Mouse (Mus musculus) heart, embryonic 16.5 days (tissue): ENCODE measurements around the gene Mxi1. TPM values are rescaled to one million over a fixed set of nuclear protein-coding genes. Genes with fewer than 3 reads are reported as not detected.

Experiments
- ATAC-seq: fragments of 200-750 bp; cut with Nextera tagmentation; replicated peaks from 2 replicates; pipeline ENCODE4 v1.8.0; 2017; ENCODE audit warnings: moderate number of reproducible peaks; ENCODE audit not compliant: insufficient read depth, low FRiP score; ENCODE audit errors: extremely low read depth
- H3K27ac ChIP-seq: fragments of 300-500 bp; sonication (generic); 2 replicates; pipeline ENCODE4 v1.5.1; 2014; ENCODE audit warnings: mild to moderate bottlenecking, low read length, control low read depth, moderate library complexity
- H3K27me3 ChIP-seq: fragments of 300-500 bp; sonication (generic); 2 replicates; pipeline ENCODE4 v1.6.1; 2014; ENCODE audit warnings: low read length, mixed read lengths; ENCODE audit not compliant: control insufficient read depth, insufficient read depth
- H3K36me3 ChIP-seq: fragments of 300-500 bp; sonication (generic); 2 replicates; pipeline ENCODE4 v1.6.1; 2014; ENCODE audit not compliant: control insufficient read depth, insufficient read depth
- H3K4me1 ChIP-seq: fragments of 300-500 bp; sonication (generic); 2 replicates; pipeline ENCODE4 v1.6.1; 2014; ENCODE audit warnings: low read length, mixed read lengths; ENCODE audit not compliant: control insufficient read depth, insufficient read depth
- H3K4me2 ChIP-seq: fragments of 300-500 bp; sonication (generic); 2 replicates; pipeline ENCODE4 v1.6.1; 2014; ENCODE audit warnings: low read depth, mild to moderate bottlenecking, control low read depth, low read length
- H3K4me3 ChIP-seq: fragments of 300-500 bp; sonication (generic); 2 replicates; pipeline ENCODE4 v1.5.1; 2014; ENCODE audit warnings: mild to moderate bottlenecking, control low read depth, low read length
- H3K9ac ChIP-seq: fragments of 300-500 bp; sonication (generic); 2 replicates; pipeline ENCODE4 v1.6.1; 2014; ENCODE audit warnings: low read length, control low read depth
- H3K9me3 ChIP-seq: fragments of 300-500 bp; sonication (generic); replicated peaks from 2 replicates; pipeline ENCODE4 v1.6.1; 2016; ENCODE audit warnings: low read length; ENCODE audit not compliant: control insufficient read depth
- WGBS: fragments of 180-500 bp; shearing (Covaris S2); extraction: QIAGEN DNeasy Blood & Tissue Kit; methylation state at CpG from one replicate; pipeline ENCODE4 v1.1.7; 2014; 5-methylcytosine and 5-hydroxymethylcytosine counted together
- polyA plus RNA-seq: library from polyadenylated mRNA; unstranded; fragments of >200 nt; fragmentation: Nextera tagmentation; extraction: Ambion mirVana; gene quantifications from 2 replicates; pipeline ENCODE4 v1.2.1, GENCODE M21; 2015

Mxi1 gene
- polyA plus RNA-seq, 1 experiment from 2014 or later: 28.7 TPM

- ATAC-seq: no peak
Observed at GRCm38 (mm10) chr19:53311524-53312335, 1.4 kb downstream of the Mxi1 start.

GRCm38 (mm10) chr19:53312336-53312871, 2.1 kb downstream of the Mxi1 start:
- no peak for ATAC-seq
- peak overlapping the region; percentile 98 for H3K27ac ChIP-seq
- H3K9ac ChIP-seq: peak overlapping the region; percentile 89
- no peaks in the 10 kb centered on the region for H3K9me3 ChIP-seq
- H3K4me3 ChIP-seq: peak overlapping the region; percentile 93
- no peaks in the 10 kb centered on the region for H3K27me3 ChIP-seq
- no peaks in the 10 kb centered on the region for H3K36me3 ChIP-seq
- WGBS: under 1% methylated on average over 26 of the region's 26 CpGs
- peak overlapping the region; percentile 82 for H3K4me2 ChIP-seq
- peaks cover 17% of the 10 kb centered on the region for H3K4me1 ChIP-seq

More at GRCm38 (mm10) chr19:53311524-53312335, 1.4 kb downstream of the Mxi1 start:
- H3K4me3 ChIP-seq: peak overlapping the region; percentile 93
- H3K27ac ChIP-seq: peak overlapping the region; percentile 98
- no peaks in the 10 kb centered on the region for H3K9me3 ChIP-seq
- H3K4me1 ChIP-seq: peaks cover 17% of the 10 kb centered on the region
- peak overlapping the region; percentile 89 for H3K9ac ChIP-seq
- peak overlapping the region; percentile 82 for H3K4me2 ChIP-seq
- H3K36me3 ChIP-seq: no peaks in the 10 kb centered on the region
- WGBS: under 1% methylated on average over 37 of the region's 37 CpGs
- no peaks in the 10 kb centered on the region for H3K27me3 ChIP-seq

- peak overlapping the region; percentile 93 for H3K4me3 ChIP-seq
- WGBS: under 1% methylated on average over 63 of the region's 63 CpGs
- peak; percentile 19 for ATAC-seq
Observed at GRCm38 (mm10) chr19:53312951-53313683, 2.8 kb downstream of the Mxi1 start.

GRCm38 (mm10) chr19:53313684-53314443, 3.5 kb downstream of the Mxi1 start:
- Histone ChIP-seq H3K36me3 (no peaks in the 10 kb centered on the region), H3K27me3 (no peaks in the 10 kb centered on the region), H3K9ac (peak overlapping the region; percentile 89), H3K4me2 (peak overlapping the region; percentile 82), H3K9me3 (no peaks in the 10 kb centered on the region), H3K4me3 (peak overlapping the region; percentile 93), H3K4me1 (peaks cover 26% of the 10 kb centered on the region), H3K27ac (peak overlapping the region; percentile 98)
- WGBS: under 1% methylated on average over 52 of the region's 52 CpGs
- ATAC-seq: peak; percentile 79

More at GRCm38 (mm10) chr19:53312951-53313683, 2.8 kb downstream of the Mxi1 start:
- no peaks in the 10 kb centered on the region for H3K9me3 ChIP-seq
- peak overlapping the region; percentile 98 for H3K27ac ChIP-seq
- H3K9ac ChIP-seq: peak overlapping the region; percentile 89
- no peaks in the 10 kb centered on the region for H3K27me3 ChIP-seq
- H3K36me3 ChIP-seq: no peaks in the 10 kb centered on the region
- peaks cover 19% of the 10 kb centered on the region for H3K4me1 ChIP-seq
- H3K4me2 ChIP-seq: peak overlapping the region; percentile 82

GRCm38 (mm10) chr19:53314530-53315208, 4.4 kb downstream of the Mxi1 start:
- no peaks in the 10 kb centered on the region for H3K9me3 ChIP-seq
- H3K27me3 ChIP-seq: no peaks in the 10 kb centered on the region
- WGBS: 31% methylated on average over 16 of the region's 16 CpGs
- peak overlapping the region; percentile 64 for H3K9ac ChIP-seq
- ATAC-seq: no peak
- peak overlapping the region; percentile 82 for H3K4me2 ChIP-seq
- H3K4me3 ChIP-seq: peak overlapping the region; percentile 93
- H3K36me3 ChIP-seq: no peaks in the 10 kb centered on the region
- peak overlapping the region; percentile 89 for H3K27ac ChIP-seq
- peaks cover 26% of the 10 kb centered on the region for H3K4me1 ChIP-seq

GRCm38 (mm10) chr19:53315209-53315654, 4.9 kb downstream of the Mxi1 start:
- Histone ChIP-seq H3K27ac (peak overlapping the region; percentile 89), H3K27me3 (no peaks in the 10 kb centered on the region), H3K36me3 (no peaks in the 10 kb centered on the region), H3K4me1 (peaks cover 25% of the 10 kb centered on the region), H3K9me3 (no peaks in the 10 kb centered on the region), H3K4me3 (no peak overlapping the region), H3K9ac (peak overlapping the region; percentile 17; the same call in 1 of the 2 replicates), H3K4me2 (no peak overlapping the region; the same call in 1 of the 2 replicates)
- no peak for ATAC-seq
- WGBS: 83% methylated on average over 7 of the region's 7 CpGs

GRCm38 (mm10) chr19:53316105-53316504, 5.8 kb downstream of the Mxi1 start:
- no peak for ATAC-seq
- Histone ChIP-seq H3K9me3 (no peaks in the 10 kb centered on the region), H3K4me2 (no peak overlapping the region), H3K27ac (no peak overlapping the region), H3K36me3 (no peaks in the 10 kb centered on the region), H3K4me3 (no peak overlapping the region), H3K27me3 (no peaks in the 10 kb centered on the region), H3K4me1 (peaks cover 32% of the 10 kb centered on the region), H3K9ac (no peak overlapping the region)
- WGBS: 88% methylated on average over 8 of the region's 8 CpGs

GRCm38 (mm10) chr19:53316963-53317362, 6.6 kb downstream of the Mxi1 start:
- no peak overlapping the region for H3K4me2 ChIP-seq
- H3K9ac ChIP-seq: no peak overlapping the region
- peaks cover 35% of the 10 kb centered on the region for H3K4me1 ChIP-seq
- no peaks in the 10 kb centered on the region for H3K9me3 ChIP-seq
- H3K4me3 ChIP-seq: no peak overlapping the region
- H3K36me3 ChIP-seq: no peaks in the 10 kb centered on the region
- H3K27me3 ChIP-seq: no peaks in the 10 kb centered on the region
- no peak for ATAC-seq
- no peak overlapping the region for H3K27ac ChIP-seq
- WGBS: 88% methylated on average over 6 of the region's 6 CpGs
